Mouse (Mus musculus): ENCODE data around the gene Gne.
"Not testable (repeated sequence)": the region's sequence is repeated elsewhere in the genome, so short reads cannot be mapped to it uniquely, and the experiment has no call there.

Gne gene

DNA sequence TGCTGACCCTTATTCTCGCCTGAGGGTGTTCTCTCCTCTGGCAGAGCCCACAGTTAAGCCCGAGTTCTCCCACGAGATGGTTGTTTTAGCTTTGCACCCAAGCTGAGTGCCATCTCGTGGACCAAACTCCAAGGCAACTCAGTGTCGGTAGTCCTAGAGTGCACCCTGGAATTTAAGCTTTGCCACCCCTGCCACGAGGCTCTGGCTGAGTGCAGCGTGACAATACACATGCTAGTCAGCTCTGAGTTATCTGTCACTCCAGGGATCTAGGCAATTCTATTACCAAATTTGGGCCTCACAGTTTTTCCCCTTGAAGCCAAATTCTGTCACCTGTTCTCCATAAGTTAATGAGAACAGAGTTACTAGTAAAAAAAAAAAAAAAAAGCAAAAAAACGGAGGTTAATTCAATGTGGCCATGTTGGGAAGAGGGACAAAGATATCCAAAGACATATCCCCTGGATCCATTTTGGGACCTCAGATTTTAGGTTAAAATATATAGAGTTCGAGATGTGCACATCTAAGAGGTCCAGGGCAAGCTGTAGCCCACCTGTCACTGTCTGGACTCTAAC, 11.0 kb downstream of the Gne start:
- in situ Hi-C loops (cut with MboI, MseI), result loop anchor here (5.0 kb wide), 2 partner anchors 44 to 89 kb away; no protein-coding TSS in a partner anchor

DNA sequence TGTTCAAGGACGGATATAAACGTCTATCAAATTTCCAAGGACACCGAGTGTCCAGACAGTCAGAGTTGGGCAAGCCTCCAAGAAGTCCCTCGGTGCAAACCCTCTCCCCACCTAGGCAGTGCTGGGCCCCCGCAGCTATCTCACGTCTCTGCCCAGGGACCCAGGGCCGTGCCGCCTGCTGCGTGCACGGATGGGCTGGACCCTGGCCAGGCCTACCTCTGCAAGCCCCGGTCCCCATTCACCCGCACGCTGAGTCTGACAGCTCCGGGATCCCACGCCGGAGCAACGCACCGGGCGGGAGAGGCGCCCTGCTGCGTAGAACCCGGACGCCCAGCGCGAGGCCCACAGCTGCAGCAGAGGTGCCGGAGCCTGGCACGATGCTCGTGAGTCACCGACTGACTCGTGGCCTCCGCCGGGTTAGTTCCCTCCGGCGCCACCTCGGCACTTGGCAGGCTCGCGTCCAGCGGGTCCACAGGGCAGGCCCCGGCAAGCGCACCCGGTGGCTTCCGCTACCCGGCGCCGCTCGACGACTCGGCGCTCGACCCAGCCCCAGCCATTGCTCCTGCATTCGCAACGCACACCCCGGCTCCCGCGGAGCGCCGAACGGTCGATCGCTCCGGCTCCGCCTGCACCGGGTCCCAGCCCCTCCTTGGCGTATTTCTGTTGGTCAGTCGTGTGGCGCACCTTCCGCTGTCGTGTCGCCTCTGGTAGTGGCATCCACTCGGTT, 11.7 kb downstream of the Gne start:
- in situ Hi-C loops (cut with MboI, MseI), result loop anchor here (5.0 kb wide), 2 partner anchors 45 to 90 kb away; no protein-coding TSS in a partner anchor

DNA sequence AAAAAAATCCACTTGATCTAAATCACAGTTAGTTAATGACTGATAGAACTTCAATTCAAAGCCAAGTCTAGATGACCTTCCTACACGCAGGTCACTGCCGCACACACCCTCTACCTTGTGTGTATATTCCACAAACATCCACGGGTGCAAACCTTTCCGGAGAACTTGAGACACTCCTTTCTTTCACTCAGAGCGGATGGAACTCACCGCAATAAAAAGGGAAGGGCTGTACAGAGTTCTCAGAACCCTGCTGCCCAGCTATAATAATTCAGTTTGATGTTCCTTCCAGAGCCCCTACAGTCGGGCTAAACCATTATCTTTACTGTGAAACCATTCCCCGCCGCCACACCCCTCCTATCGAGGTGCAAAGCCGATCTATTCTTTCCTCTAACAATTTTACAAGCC, 12.2 kb downstream of the Gne start:
- in situ Hi-C loops (cut with MboI, MseI), result loop anchor here (5.0 kb wide), 2 partner anchors 46 to 91 kb away; no protein-coding TSS in a partner anchor

DNA sequence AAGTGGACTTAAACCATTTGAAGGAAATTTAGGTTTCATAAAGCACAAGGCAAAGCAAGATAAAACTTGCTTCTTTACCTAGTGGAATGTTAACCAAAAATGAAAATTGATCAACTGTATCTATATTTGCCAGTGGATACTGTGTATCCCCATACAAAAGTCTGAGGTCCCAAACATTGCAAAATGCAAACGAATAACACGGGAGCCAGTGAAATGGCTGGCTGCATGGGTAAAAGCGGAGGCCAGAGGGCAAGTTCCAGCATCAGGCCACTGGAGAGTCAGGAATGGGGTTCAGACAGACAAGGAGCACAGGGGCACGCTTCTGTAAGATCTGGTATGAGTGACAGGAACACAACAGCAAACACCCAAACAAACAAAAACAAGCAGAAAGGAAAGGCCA, 13.3 kb downstream of the Gne start:
- in situ Hi-C loops (cut with MboI, MseI), result loop anchor here (5.0 kb wide), 2 partner anchors 47 to 92 kb away; no protein-coding TSS in a partner anchor

DNA sequence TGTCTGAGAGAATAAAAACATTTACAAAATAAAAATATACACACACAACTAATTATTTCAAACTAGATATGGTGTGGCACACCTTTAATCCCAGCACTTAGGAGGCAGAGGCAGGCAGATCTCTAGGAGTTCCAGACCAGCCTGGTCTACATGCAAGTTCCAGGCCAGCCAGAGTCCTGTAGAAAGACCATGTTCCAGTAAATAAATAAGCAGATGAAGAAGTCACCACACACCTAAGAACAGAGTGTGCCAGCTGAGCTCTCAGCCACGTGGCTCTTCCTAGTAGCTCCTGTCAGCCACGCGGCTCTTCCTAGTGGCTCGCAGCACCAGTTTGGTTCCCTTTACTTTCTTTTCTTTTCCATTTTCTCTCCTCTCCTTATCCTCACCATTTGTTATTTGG, 14.6 kb downstream of the Gne start:
- in situ Hi-C loops (cut with MboI, MseI), result no loop called here

DNA sequence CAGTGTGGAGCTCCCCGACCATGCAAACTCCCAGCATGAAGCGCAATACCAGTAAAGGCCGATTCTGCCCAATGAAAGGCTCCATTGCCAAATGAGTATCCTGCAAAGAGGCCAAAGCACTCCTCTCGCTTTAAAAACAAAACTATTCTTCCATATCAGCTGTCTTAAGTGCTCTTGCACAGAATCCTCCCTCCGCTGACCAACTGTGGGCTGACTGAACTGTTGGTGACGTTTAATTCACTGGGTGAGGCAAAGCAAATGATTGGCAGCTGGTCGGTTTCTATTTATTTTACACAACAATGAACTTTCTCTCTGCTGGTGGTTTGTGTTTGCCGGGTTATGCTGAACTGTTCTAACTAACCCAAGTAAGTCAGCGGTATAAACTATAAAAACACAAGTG, 15.2 kb downstream of the Gne start:
- in situ Hi-C loops (cut with MboI, MseI), result no loop called here

DNA sequence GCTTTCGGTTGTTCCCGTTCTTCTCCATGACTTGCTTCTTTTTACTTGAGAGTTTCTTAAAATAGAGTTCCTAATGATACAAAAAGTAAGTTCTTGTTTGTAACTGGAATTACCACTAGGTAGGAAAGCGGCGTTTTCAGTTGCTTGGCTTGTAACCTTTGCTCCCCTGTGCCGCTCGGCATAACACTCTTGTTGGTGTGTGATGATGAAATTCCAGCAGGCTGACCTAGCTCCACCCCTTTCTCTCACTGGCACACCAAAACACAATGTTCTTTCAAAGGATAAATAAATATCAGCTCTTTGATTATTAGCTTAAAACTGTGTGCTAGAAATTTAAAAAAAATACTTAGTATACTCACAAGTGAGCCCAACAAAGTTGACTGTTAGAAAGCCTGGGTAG, 17.1 kb downstream of the Gne start:
- in situ Hi-C loops (cut with MboI, MseI), result no loop called here

DNA sequence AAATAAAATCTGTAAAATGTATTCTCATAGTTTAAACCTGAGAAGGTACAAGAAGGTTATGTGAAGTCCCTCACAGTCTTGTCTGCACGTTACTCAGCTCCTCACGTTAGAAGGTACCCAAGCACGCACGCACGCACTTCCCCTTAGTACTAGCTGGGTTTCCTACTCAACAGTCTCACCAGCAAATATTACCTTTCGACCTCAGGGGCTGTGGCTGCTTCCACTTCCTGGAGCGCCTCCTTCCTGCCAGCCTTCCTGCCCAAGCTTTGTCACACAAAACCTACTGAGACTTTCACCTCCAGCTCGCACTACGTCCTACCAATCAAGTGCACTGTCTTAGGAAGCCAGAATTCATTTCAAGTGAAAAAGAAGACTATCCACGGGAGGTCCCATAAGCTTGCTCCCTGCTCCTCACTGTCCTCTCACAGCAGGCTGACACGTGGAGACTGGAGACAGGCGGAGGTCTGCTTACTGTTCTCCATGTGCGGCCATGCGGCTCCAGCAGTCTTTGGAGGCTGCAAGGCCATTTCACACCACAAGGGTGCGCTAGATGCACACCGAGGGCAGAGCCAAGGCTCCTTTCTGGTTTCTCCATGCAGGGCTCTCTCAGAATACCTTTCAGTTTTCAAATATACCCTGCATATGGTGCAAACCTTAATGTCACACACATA, 18.5 kb downstream of the Gne start:
- in situ Hi-C loops (cut with MboI, MseI), result no loop called here

DNA sequence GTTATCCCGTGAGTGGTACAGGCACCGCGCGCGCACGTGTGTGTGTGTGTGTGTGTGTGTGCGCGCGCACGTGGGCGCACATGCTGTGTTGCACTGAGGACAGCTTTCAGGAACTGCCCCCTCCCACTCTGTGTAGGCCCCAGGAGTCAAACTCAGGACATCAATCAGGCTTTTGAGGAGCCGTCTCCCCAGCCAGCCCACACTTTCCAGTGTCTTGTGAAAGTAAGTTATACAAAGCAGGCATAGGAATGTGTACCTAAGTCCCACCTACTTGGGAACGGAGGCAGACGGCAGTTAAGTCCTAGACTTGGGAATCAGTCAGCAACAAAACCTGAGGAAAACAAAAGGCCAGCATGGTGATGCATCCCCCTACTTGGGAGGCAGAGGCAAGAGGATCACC, 21.2 kb downstream of the Gne start:
- in situ Hi-C loops (cut with MboI, MseI), result no loop called here

DNA sequence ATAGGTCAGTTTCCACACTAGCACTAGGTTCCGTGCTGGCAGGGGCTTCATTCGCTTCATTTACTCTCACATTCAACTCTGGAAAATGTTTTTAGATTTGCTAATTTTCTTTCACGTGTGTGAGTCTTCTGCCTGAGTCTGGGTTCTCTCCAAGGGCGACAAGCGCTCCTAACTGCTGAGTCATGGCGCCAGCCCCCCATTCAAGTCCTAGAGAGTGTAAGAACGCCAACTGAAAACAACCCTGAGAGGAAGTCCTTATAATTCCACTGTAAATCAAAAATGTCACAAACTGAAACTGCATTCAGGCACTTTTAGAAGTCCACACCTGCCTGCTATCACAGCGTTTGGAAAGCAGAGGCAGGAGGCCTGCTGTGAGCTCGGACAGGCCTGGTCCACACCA, 21.9 kb downstream of the Gne start:
- in situ Hi-C loops (cut with MboI, MseI), result no loop called here

DNA sequence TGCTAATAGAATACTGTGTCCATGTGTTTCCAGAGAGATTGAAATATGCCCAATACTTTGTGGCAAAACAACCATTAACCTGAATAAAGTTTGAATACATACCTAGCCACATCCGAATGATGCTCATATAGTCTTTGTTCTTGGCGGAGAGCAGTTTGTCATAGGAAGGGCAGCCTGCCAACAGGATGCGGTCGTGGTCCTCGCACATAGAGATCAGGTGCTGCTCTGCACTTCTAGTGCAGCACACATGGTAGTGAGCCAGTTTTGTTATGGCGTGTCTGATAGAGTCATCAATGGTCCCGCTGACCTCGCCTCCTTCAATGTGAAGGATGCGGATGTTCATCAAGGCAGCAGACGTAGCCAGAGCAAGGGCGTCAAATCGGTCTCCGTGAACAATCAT, 24.3 kb downstream of the Gne start:
- in situ Hi-C loops (cut with MboI, MseI), result no loop called here

DNA sequence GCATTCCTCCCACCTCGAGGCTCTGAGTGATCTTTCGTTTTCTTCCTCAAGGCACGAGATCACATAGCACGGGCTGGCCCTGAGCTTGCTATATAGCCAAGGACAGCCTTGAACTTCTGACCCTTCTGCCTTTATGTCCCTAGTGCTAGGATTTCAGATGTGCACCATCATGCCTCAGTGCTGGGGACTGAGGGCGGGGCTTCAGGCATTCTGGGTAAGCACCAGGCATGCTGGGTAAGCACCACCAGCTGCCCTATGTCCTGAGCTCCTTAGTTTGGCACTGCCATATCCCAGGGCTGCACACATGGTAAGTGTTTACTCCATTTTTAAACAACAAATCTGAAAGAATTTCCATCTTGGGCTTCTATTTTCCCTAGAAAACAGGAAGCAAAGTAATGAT, 34.2 kb downstream of the Gne start:
- in situ Hi-C loops (cut with MboI, MseI), result no loop called here

DNA sequence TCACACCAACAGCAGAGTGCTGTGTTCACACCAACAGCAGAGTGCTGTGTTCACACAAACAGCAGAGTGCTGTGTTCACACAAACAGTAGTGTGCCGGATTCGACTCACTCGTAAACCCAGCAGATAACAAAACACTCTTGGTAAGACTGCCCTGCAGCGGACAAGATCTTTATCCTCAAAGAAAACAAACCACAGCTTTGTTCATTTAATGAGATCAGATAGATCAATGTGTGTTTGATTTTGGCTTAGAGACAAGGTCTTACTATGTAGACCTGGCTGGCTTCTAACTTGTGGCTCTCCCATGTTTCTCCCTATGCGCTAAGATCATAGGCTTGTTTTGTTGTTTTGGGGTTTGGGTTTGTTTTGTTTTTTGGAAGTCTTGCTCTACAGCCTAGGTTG, 37.9 kb downstream of the Gne start:
- in situ Hi-C loops (cut with MboI, MseI), result no loop called here

DNA sequence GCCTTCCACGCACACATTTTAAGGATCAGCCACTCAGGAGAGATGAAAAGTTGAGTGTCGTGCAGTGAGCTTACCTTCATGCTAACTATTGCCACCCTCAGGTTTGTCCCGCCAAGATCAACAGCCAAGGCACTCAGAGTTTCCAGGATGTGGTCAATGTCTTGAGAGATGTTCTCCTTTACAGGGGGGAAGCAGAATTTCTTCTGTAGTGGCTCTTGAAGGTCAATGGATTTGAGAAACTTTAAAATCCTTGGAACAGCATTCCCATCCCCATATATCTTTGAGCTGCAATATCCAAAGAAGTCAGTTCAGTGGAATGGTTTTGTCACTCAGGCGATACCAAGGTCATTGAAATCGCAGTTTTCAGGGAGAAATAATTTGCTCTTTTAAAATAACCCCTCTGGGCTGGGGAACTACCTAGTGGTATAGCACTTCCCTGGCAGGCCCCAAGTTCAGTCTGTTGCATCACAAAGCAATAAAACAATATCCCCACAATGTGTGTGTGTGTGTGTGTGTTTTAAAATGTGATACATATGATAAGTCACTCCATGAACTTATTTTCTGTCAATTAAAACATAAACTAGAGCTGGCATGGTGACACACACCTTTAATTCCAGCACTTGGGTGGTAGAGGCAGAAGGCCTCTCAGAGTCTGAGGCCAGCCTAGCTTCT, 39.2 kb downstream of the Gne start:
- in situ Hi-C loops (cut with MboI, MseI), result no loop called here

DNA sequence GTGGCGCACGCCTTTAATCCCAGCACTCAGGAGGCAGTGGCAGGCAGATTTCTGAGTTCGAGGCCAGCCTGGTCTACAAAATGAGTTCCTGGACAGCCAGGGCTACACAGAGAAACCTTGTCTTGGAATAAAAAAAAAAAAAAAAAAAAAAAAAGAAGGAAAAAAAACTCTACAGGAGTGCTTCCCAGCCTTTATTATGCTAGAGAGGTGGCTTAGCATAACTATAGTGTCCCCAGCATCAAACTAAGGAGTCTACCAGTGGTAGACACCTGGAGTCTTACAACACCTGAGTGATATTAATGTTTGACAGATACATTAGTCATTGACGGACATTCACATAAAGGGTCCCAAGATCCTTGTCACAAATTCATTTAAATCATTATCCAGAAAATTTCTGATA, 40.8 kb downstream of the Gne start:
- in situ Hi-C loops (cut with MboI, MseI), result not testable (repeated sequence)

DNA sequence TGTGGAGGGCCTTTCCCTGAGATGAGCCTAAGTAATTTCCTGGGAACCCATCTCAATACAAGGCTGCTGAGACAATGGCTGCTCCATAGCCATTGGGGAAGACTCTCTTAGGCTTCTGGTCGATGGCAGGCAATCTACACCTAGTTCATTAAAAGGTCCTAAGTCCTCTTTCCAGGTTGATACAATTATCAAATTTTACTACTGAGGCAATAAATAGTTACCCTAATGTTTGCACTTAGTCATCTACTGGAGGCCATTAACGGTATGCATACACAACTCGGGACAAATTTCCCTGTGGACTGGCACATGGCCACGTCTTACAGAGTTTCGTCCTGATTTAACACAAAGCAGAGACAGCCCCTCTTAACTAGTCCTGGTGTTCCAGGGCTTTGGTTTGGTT, 41.5 kb downstream of the Gne start:
- in situ Hi-C loops (cut with MboI, MseI), result no loop called here

DNA sequence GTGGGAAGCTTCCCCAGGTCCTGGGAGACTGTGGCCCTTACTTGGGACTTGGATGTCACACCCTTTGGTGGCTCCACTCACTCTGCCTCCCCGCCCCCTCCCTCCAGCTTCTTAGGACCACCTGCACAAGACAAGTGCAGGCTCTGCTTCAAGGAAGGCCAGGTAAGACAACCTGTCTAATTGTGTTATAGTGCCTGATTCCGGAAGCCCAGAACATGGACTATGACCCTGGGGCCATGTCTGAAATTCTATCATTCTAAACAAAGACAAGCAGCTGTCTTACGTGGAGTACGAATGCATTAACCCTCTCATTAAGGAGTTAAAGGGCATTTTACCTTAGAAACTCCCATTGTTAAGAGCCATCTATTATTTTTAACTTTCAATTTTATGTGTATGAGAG, 43.2 kb downstream of the Gne start:
- in situ Hi-C loops (cut with MboI, MseI), result no loop called here

DNA sequence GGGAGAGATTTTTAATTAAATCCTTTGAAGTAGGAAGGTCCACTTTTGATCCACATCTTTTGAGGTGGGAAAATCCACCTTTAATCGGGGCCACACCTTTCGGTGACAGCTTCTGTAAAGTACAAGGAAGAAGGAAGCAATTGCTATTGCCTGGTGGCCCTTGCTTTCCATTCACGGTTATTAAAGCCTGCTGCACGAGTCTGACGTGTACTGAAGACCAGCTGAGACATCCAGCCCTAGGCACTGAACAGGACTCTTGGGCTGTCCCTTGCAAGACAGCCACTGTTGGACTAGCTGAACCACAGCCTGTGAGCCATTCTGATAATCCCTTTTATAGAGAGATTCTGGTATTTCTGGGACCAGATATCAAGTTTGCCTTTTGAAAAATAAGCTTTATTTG, 47.5 kb downstream of the Gne start:
- in situ Hi-C loops (cut with MboI, MseI), result no loop called here

DNA sequence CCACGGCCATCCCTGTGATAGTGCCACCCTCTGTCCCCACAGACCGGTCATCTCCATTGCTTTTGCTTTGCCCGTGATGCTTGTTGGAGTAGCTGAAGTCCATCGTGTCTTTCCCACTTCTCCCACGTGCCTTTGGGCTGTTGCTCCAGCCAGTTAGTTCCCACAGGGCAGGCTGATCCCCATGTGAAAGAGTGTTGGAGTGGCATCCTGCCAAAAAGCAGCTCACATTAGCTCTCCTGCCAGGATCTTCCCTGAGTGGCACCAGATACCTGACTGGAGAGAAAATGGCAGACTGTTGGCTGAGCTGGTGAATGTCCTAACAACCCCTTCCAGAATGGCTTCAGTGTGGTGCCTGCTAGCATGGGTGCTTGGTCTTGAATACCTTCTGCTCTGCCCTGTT, 52.5 kb downstream of the Gne start:
- in situ Hi-C loops (cut with MboI, MseI), result no loop called here

DNA sequence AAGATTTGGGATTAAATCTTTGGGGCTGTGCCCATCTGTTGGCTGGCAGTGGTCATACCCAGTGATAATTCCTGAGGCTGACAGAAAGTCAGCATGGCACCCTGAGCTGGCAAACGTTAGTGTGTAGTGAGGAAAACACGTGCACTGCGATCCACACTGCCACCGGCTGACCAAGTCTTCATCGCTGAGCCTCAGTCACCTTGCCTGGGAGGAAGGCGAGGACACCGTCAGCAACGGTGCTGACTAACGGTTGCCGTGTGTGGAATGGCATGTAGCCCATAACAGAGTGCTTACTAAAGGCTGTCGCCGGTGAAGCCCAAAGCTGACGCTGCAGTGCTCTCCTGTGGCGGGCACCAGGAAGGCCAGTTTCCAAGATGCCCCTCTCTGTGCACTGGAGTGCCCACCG, 54.3 kb downstream of the Gne start:
- in situ Hi-C loops (cut with MboI, MseI), result no loop called here

DNA sequence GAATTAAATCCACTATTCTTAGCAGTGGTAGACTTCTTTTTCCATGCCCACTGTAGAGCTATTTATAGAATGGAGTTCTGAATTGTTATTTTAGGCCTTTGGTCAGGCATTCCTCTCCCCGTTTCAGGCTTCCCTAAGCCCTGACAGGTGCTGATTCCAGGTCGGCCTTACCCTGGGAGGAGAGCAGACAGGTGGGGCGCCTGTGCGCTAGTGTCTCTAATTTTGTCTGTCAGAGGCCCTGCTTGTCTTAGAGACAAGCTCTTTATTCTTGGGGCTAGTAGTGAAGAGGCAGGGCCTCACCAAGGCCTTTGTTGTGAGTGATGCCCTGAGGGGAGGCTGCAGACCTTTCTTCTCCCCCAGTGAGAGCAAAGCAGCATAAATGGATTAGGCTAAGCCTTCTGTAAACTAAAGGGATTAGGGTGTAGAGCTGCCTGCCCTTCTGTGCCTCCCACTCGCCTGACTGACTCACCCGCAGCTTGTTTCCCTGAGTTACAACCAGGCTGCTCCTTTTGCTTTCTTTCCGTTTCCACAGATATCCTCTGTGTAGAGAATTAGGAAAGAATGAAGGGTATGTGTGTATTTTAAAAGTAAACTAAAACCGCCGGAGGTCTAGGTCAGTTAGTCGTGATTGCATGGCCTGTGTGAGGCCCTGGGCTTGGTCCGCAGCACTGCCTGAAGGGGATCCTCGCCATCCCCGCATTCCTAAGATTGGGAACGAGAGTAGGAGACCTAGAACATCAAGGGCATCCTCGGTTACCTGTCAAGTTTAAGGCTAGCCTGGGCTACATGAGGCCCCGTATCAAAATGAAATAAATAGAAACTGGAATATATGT, 55.5 kb downstream of the Gne start:
- in situ Hi-C loops (cut with MboI, MseI), result no loop called here

DNA sequence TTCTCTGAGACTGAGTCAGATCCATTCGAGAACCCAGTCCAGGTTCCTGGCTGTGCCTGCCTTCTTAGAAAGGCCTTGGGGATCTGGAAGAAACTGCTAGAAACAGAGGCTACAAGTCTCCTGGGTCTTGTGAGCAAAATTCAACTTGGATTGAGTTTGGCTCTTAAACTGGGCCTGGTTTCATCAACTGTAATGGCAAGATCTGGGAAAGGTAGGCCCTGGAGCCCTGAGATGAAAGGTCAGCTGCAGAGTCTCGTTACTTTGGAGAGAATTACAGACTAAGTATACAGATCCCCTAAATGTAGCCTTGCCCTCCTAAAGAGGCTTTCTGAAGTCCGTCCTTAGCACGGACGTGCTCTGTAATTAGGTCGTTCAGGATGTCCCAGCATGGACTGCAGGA, 58.4 kb downstream of the Gne start:
- in situ Hi-C loops (cut with MboI, MseI), result no loop called here
